Mouse (Mus musculus) embryo, embryonic 11.5 days (tissue): ENCODE measurements around the gene Cep41.

ENCODE experiments used
- DNase-seq: peaks from one replicate; pipeline ENCODE4 v3.0.0-alpha.2; 2012; ENCODE audit warnings: low read depth, low spot score

Cep41 gene

DNA sequence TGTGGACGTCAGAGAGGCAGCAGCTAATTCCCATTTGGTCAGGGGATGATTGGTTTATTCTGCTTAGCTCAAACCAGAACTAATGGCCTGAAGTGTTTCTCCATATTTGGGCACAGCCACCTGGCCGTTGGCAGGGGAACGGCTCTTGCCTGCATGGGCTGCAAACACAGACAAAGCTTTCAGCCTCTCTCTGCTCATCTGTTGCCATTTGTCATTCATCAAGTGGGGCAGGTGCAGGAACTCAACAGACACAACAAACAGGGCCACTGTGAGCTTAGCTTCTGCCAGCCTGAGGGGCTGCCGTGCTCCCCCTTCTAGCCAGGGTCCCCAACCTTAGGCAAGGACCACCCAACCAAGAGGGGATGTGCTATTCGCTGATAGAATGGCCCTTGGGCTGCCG is 65.4 kb downstream of the Cep41 start:
- no peak for DNase-seq

DNA sequence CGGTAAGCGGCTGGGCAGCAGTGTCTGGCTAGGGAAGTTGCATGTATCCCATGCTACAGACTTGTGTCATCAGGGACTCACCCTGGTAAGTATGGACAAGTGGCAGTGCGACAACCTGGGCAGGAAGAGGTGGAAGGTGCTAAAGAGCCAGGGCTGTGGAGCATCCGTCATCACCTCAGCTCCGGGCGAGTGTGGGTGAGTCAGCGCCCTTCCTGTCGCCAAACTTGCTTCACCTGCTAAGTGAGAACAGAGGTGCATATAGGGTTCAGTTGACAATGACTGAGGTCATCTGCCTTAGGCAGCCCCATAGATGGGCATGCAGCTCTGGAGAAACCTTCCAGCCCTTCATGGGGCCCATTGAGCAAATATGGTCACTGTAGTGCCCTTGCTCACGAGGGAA is 68.8 kb downstream of the Cep41 start:
- DNase-seq: no peak

DNA sequence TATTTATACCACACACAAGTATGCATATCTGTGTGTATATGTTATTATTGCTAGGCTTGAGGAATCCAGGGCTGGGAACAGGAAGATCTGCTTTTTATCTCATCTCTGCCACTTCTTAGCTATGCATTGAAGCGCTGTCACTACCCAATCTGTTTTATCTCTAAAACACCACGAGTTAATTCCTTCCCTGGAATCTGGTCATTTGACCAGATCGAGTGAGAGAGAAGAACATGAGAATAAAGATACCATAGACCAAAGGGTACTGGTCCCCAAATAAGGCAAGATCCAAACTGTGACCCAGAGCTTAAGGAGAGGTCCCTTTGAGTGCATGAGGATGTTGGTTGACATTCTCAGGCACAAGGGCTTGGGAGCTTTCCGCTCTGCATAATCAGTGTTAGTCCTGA is 71.6 kb downstream of the Cep41 start:
- DNase-seq: no peak

DNA sequence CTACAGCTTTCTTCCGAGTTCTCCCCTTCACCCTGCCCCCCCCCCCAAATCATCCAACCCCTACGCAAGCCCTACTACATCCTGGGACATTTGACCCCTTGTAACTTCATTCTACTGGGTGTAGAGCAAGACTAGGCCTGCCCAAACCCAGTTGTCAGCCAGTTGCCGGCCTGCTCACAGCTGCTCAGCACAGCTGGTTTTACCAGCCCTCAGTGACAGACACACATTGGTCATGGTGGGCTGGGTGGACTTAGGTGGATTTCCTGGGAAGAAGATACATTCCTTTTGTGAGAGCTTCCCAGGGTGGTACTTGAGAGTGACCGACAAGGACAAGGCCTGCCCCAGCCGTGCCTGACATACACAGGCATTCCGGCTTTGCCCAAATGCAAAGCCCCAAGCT is 72.6 kb downstream of the Cep41 start:
- DNase-seq: no peak

DNA sequence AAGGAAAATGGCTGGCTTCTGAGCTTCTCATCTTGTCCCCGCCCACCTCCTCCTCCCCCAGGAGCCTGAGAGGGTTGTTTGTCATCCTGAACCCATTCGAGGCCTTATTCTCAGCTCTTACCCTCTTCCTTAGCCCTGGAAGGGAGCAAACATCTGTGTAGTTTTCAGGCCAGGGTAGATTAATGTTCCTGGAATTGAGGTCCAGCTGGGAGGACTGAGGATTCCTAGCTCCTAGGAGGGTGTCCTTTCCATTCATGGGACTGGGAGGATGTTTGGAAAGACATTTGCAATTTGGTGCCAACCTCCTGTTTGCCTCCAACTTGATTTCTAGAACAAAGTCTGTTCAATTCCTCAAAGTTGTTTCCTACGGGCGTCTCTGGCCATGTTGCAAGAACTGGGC is 73.0 kb downstream of the Cep41 start:
- DNase-seq: no peak

DNA sequence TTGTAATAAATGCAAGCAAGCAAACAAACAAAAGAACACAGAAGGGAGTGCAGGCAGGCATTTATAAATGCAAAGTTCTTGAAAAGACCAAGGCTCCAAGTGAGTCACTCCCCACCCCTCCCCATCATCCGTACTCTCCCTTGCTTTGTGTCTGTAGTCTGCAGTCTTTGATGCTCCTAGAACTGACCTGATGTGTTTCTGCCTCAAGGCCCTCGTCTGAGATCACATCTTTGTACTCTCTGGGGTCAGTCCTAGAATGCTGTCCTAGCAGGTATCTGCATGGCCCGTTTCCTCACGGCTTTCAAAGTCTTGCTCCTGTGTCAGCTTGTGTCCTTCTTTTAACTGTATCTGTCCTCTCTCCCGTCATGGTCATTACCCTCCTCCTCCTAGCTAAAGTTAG is 73.9 kb downstream of the Cep41 start:
- DNase-seq: no peak

DNA sequence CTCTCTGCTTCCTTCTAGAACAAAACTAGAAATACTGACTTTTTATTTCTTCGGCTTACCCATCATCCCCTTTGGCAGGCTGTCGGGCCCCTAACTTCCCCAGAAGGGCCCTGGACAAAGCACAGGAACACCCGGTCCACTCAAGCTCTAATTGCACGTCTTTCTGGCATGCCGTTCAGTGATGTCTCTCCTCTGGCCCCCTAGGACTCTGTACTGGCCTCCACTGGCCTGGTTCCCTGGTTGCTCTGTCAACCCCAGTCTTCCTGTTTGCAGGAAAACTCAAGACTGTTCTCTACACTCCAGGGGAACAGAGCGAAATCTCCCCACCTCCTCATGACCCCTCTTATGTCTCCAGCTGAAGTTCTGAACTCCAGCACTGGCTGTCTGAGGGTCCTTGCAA is 74.8 kb downstream of the Cep41 start:
- no peak for DNase-seq

DNA sequence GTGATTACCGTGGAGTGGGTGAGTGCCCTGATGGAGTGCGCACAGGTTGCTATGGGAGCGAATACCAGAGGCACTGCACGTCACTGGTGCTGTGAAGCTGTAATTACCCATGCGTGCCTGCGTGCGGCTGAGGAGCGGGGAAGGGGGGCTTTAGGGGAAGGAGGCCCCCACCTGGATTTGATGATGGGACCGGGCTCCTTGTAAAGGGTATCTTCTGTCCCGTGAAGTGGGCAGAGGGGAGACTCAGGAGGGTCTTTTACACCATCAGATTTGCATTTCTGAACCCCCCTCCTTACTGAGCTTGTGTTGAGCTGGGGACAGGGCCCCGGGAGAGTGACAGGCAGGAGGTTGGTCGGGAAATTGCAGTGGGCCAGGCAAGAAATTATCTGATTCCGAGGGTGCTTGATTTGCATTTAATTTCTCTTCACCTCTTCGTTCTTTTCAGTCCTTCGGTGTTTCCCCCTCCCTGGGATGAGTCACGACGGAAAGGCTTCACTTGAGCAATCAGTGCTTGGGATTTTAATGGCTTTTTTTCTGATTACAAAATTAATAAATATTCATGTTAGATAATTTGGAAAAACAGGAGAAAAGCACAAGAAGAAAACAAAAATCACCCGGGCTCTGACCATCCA is 75.5 kb downstream of the Cep41 start:
- DNase-seq: no peak

DNA sequence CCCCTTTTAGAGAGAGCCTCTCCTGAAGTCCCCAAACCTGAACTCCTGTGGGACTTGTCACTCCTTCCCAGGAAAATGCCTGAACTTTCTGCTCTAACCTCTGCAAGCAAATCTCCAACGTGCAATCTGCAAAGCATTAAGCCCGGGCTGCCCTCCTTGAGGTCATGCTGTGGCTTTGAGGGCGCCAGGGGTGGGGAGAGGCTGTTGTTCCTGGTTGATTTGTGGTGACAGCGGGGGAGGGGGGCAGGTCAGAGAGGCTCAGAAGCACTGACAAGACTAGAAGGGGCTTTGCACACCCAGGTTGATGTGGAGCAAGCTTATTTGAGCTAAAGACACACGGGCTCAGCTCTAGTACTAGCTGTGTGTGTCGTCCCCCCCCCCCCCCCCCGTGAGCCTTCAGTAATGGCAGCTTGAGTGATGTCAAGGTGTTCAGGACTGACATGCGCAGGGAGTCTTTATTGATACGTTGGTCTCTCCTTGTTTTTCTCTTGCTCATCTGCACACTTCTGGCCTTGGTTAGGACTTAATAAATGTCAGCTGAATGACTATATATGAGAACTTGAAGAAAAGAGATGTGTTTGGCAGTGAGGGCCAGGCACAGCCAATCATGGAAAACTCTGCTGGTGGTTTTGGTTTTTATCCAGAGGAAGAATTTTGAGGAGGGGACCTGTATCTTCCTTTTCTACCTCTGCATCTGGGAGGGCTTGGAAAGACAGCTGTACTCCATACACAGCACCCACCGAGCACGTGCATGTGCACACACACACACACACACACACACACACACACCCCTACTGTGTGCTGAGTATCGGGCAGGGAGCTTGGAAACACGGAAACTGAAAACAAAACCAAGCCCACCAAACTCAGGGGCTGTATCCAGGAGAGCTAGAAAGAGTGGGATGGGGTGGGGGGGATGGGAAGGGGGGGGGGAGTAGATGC is 76.3 kb downstream of the Cep41 start:
- DNase-seq: peak; percentile 78

DNA sequence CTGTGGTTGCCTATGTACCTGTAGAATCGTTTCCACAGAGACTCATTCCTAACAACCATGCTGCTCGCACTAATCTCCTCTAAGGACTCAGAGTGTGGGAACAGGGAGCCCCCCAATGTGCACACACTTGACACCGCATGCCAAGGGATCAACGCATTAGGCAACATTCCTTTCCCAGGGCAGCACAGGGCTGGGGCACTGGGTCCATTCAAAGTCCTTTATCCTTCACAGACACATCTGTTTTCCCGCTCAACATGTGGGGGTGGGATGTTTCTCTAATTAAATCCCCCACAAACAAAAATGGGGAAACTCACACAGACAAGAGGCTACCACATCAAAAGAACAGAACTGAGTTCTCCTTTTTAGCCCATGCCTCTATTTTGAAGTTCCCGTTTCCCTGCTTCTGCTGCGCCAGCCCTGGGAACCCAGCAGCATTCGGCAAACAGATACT is 77.0 kb downstream of the Cep41 start:
- no peak for DNase-seq

DNA sequence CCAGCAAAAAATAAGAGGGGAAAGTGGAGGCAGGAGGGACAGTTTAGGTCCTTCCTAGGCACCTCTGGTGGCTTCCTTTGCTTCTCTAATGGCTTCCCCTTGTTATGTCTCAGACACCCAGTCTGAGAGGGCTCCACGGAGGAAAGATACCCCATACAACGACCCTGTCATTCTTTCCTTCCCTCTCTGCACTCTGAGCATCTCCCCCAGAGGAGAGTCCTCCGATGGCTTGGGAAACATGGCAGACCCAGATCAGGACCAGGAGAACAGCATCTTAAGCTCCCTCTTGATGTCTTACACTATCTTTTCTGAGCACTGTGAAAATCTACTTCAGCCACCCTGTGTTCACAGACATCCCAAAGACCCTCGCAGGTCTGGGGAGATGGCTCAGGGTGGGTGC is 77.8 kb downstream of the Cep41 start:
- no peak for DNase-seq

DNA sequence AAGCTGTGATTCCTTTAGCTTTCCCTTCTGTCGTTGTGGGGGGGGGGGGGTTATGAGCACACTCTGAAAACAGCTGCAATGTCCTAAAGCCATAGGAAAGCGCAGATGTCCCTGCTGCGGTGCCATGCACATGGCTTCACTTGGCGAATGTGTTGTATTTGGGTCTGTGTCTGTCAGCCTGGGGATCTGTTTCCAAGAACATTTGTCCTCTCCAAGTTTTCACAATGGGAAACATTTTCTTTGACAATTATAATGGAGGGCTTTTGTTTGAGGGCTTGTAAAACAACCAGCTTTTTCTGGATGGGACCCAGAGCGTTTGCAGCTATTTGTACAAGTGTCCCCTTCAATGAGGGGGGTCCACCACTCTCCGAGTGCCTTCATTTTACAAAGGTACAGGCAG is 79.3 kb downstream of the Cep41 start:
- DNase-seq: no peak

DNA sequence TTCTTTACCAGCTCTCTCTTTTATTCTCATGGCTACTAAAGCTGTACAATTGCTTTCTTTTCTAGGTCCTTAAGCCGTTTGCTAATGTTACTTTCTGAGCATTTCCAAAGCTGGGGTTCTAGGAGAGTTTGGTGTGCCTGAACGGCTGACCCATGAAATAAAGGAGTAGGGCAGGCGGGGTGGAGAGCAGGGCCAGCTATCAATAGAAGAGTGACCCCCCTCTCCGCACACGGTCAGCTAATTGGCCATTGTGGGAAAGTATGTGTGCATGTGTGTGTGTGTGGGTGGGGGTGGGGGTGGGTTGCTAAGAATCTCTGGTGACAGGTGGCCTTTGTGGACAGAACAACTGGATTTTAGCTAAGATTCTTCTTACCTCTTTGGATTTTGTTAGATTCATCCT is 82.3 kb downstream of the Cep41 start:
- DNase-seq: no peak

DNA sequence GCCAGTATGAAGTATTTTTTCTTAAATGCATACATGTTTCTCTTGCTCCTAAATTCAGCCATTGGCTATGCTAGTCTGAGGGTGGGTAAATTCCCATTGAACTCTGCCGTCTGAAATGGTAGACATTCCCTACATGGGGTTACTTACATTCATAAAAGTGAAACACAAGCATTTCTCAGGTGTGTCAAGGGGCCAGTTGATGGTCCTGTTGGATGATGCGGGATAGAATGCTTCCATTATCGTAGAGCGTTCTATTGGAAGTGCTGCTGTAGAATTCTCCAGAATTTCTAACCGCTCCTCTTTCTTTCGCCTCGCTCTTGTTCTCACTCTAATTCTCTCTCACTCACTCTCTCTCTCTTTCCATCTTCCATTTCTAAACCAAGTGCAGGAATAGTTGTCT is 82.8 kb downstream of the Cep41 start, which contains the start of gene Cpa5:
TSS of gene Cpa5 (plus strand) at position 301 of the 400 bp plus-strand sequence.
- no peak for DNase-seq

DNA sequence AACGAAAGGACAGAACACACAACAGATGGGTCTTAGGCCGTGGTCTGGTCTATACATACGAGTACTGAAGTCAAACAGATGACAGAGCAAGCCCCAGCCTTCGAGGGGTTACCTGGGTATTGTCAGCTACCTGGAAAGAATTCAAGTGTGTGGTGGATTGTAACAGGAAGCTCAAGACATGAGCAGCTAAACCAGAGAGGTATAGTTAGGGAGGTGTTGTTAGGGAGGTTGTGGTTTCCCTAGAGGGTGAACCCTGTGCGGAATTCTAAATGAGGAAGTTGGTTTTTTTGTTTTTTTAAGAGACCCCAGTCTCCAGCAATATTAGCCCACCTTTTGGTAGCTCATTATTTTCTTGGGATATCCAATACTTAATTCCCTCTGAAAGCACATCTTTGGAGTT is 87.9 kb downstream of the Cep41 start:
- no peak for DNase-seq

DNA sequence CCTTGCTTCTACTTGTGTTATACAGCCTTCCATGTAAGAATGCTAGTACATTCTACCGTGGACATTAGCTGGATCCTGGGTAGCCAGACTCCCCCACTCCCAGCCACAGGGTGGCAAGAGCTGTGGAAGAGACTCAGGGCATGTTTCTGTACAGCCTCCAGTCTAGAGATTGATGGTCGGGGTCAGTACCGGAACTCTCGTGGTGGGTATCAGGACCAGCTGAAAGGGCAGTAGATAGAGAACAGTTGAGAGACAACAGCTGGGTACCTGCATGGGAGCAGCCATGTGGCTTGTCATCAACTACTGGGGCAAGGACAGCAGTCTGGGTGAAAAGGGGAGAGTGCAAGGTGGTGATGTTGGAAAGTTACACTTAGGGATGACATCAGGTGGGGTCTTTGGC is 88.4 kb downstream of the Cep41 start:
- no peak for DNase-seq

DNA sequence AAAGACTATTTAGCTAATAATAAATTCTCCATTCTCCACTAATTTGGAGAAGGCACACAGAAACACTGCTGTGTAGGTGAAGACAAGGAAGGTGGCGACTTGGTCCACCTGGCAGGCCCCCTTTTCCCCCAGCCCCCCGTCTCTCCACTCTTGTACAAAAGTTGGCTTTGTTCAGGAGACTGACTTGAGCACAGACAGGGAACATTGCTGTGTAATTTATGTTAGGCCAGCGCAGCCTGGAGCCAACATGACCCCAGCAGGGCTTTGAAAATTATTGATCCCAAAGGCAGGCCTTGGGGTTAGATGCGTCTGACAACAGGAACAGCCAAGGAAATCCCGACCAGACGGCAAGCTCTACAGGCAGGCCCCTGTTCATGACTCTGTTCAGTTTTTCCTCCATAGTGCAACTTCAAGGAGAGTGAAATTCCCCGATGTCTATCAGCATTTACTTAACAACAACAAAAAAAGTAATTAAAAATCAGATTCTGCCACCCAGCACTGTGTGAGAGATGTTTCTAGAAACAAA is 89.1 kb downstream of the Cep41 start:
- DNase-seq: no peak
